Mouse (Mus musculus): ENCODE measurements around the gene Ly6c1. TPM values are rescaled to one million over a fixed set of nuclear protein-coding genes. Genes with fewer than 3 reads are reported as not detected.
"Not testable (repeated sequence)": the region's sequence is repeated elsewhere in the genome, so short reads cannot be mapped to it uniquely, and the experiment has no call there.

Ly6c1 gene
- 2.0 and 2.1 TPM in 2 replicates for polyA plus RNA-seq (2011; ENCODE audit: insufficient read depth, insufficient read length, low read depth, missing spikeins)

DNA sequence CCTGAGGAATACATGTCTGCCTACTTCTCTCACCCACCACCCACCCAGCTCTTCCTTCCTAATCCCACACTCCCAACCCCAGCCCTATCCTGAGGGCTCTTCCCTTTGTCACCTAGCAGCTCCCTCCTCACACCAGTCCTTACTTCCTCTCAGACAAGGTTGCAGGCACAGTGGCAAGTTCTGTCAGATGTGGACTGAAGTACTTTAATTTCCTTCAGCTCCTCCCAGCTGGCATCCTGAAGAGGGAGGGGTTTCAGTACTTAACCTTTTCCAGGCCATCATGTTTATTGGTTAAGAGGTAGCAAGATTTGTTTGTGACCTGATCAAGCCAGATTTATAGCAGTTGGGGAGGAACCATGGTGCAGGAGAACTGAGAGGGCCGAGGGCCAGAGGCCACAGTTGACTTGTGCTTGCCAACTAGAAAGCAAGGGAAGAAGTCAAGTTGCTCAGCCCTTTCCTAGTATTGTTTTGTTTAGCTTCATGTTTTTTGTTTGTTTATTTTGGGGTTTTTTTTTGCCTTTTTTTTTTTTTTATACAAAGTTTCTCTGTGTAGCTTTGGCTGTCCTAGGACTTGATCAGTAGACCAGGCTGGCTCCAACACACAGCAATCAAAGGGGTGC, at the start of gene Ly6c1:
Gene Ly6c1 (minus strand): TSS at position 189 of the 620 bp plus-strand sequence.
- not testable (repeated sequence) for H3K36me3 ChIP-seq (ENCODE audit: control insufficient read depth, insufficient read depth, low read length, poor library complexity, severe bottlenecking); H3K27me3 ChIP-seq (ENCODE audit: control insufficient read depth, insufficient read depth, low read length, poor library complexity, severe bottlenecking); H3K27ac ChIP-seq (ENCODE audit: insufficient read depth, low read length); H3K9me3 ChIP-seq (replicated peaks; ENCODE audit: control insufficient read depth, insufficient read depth, low read length, poor library complexity, severe bottlenecking); H3K4me3 ChIP-seq (ENCODE audit: low read depth, low read length); H3K4me1 ChIP-seq (ENCODE audit: control insufficient read depth, insufficient read depth, low read length); H3K9ac ChIP-seq (ENCODE audit: low read depth, poor library complexity, severe bottlenecking)

- H3K27me3 ChIP-seq (ENCODE audit: control insufficient read depth, insufficient read depth, low read length, poor library complexity, severe bottlenecking); H3K9ac ChIP-seq (ENCODE audit: low read depth, poor library complexity, severe bottlenecking); H3K4me1 ChIP-seq (ENCODE audit: control insufficient read depth, insufficient read depth, low read length); H3K27ac ChIP-seq (ENCODE audit: insufficient read depth, low read length); H3K9me3 ChIP-seq (replicated peaks; ENCODE audit: control insufficient read depth, insufficient read depth, low read length, poor library complexity, severe bottlenecking); H3K36me3 ChIP-seq (ENCODE audit: control insufficient read depth, insufficient read depth, low read length, poor library complexity, severe bottlenecking); H3K4me3 ChIP-seq (ENCODE audit: low read depth, low read length): not testable (repeated sequence)
These were observed 39.4 kb upstream of the Ly6c1 start for GRCm38 (mm10) chr15:75088041-75088440.

DNA sequence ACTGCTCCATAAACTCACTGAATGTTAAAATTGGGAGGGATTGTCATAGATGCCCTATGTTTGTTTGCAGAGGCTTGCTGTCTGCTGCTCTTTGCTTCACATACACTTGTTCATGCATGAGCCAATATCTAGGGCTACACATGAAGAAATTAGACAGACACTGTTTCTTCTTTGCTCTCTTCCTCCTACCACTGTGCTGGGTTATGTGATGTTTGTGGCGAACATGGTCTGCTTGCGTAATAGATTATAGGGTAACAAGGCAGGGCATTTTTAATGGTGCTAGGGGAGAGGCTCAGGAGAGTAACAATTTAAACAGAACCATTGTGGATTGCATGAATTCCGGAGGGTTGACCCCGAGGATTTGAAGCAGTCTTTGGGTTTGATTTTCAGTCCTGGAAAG, 21.3 kb upstream of the Ly6c1 start:
- H3K9me3 ChIP-seq (replicated peaks; ENCODE audit: control insufficient read depth, insufficient read depth, low read length, poor library complexity, severe bottlenecking) = no peaks in the 10 kb centered on the region
- TF ChIP-seq EP300 (IDR thresholded peaks at IDR 0.05; ENCODE audit: insufficient read depth, low read depth, low read length) = no peak
- no peak for TF ChIP-seq POLR2A (IDR thresholded peaks at IDR 0.05; ENCODE audit: insufficient read depth, low read length)
- no peak for TF ChIP-seq CTCF (IDR thresholded peaks at IDR 0.05; ENCODE audit: low read depth, low read length)
- H3K4me1 ChIP-seq (ENCODE audit: control insufficient read depth, insufficient read depth, low read length) = no peaks in the 10 kb centered on the region
- H3K36me3 ChIP-seq (ENCODE audit: control insufficient read depth, insufficient read depth, low read length, poor library complexity, severe bottlenecking) = no peaks in the 10 kb centered on the region
- H3K27ac ChIP-seq (ENCODE audit: insufficient read depth, low read length) = no peak overlapping the region
- H3K4me3 ChIP-seq (ENCODE audit: low read depth, low read length) = no peak overlapping the region
- no peak overlapping the region for H3K9ac ChIP-seq (ENCODE audit: low read depth, poor library complexity, severe bottlenecking)
- no peaks in the 10 kb centered on the region for H3K27me3 ChIP-seq (ENCODE audit: control insufficient read depth, insufficient read depth, low read length, poor library complexity, severe bottlenecking)

GRCm38 (mm10) chr15:75062030-75062574, 13.5 kb upstream of the Ly6c1 start:
- H3K4me3 ChIP-seq (ENCODE audit: low read depth, low read length); H3K9me3 ChIP-seq (replicated peaks; ENCODE audit: control insufficient read depth, insufficient read depth, low read length, poor library complexity, severe bottlenecking); H3K36me3 ChIP-seq (ENCODE audit: control insufficient read depth, insufficient read depth, low read length, poor library complexity, severe bottlenecking); H3K27ac ChIP-seq (ENCODE audit: insufficient read depth, low read length); H3K27me3 ChIP-seq (ENCODE audit: control insufficient read depth, insufficient read depth, low read length, poor library complexity, severe bottlenecking); H3K9ac ChIP-seq (ENCODE audit: low read depth, poor library complexity, severe bottlenecking); H3K4me1 ChIP-seq (ENCODE audit: control insufficient read depth, insufficient read depth, low read length): not testable (repeated sequence)
- peak; percentile 45 for TF ChIP-seq CTCF (IDR thresholded peaks at IDR 0.05; ENCODE audit: low read depth, low read length)

DNA sequence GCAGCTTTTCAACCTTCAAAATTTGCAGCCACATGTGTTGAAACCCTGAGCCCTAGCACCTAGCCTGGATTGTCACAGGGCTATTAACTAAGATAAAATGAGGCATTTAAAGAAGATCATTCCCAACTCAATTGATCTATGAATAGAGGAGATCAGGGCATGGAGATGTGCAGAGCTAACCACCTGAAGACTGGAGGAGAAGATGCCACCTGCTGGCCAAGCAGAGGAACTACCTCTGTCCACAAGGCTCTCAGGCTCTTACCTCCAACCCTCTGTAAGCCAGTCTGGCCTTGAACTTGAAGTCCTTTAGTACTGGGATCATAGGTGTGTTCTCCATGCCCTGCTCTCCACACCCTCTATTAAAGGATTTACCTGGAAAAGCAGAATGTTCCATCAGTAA, 11.9 kb upstream of the Ly6c1 start:
- H3K9ac ChIP-seq (ENCODE audit: low read depth, poor library complexity, severe bottlenecking) = no peak overlapping the region
- no peaks in the 10 kb centered on the region for H3K4me1 ChIP-seq (ENCODE audit: control insufficient read depth, insufficient read depth, low read length)
- no peaks in the 10 kb centered on the region for H3K36me3 ChIP-seq (ENCODE audit: control insufficient read depth, insufficient read depth, low read length, poor library complexity, severe bottlenecking)
- peak; percentile 66 for TF ChIP-seq CTCF (IDR thresholded peaks at IDR 0.05; ENCODE audit: low read depth, low read length)
- no peak for TF ChIP-seq EP300 (IDR thresholded peaks at IDR 0.05; ENCODE audit: insufficient read depth, low read depth, low read length)
- TF ChIP-seq POLR2A (IDR thresholded peaks at IDR 0.05; ENCODE audit: insufficient read depth, low read length) = no peak
- H3K9me3 ChIP-seq (replicated peaks; ENCODE audit: control insufficient read depth, insufficient read depth, low read length, poor library complexity, severe bottlenecking) = no peaks in the 10 kb centered on the region
- H3K27me3 ChIP-seq (ENCODE audit: control insufficient read depth, insufficient read depth, low read length, poor library complexity, severe bottlenecking) = no peaks in the 10 kb centered on the region
- H3K27ac ChIP-seq (ENCODE audit: insufficient read depth, low read length) = no peak overlapping the region
- H3K4me3 ChIP-seq (ENCODE audit: low read depth, low read length) = no peak overlapping the region

DNA sequence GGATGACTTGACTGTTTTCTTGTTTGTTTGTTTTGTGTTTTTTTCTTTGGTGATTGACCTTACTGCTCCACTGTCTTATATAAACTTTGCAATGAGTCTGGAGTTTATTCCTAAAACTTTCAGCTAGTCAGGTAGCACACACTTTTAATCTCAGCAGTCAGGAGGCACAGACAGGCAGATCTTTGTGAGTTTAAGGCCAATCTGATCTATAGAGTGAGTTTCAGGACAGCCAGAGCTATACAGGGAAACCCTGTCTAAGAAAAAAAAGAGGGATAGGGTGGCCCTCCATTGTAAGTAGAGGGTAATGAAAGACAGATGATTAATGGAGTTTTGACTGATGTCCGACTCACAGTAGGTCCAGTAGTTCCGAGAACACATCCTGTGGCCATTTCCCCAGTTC, 7.4 kb upstream of the Ly6c1 start:
- H3K4me3 ChIP-seq (ENCODE audit: low read depth, low read length) = no peak overlapping the region

GRCm38 (mm10) chr15:75055425-75055824, 6.8 kb upstream of the Ly6c1 start:
- not testable (repeated sequence) for H3K9ac ChIP-seq (ENCODE audit: low read depth, poor library complexity, severe bottlenecking); H3K4me3 ChIP-seq (ENCODE audit: low read depth, low read length); H3K27me3 ChIP-seq (ENCODE audit: control insufficient read depth, insufficient read depth, low read length, poor library complexity, severe bottlenecking); H3K27ac ChIP-seq (ENCODE audit: insufficient read depth, low read length); H3K9me3 ChIP-seq (replicated peaks; ENCODE audit: control insufficient read depth, insufficient read depth, low read length, poor library complexity, severe bottlenecking); H3K4me1 ChIP-seq (ENCODE audit: control insufficient read depth, insufficient read depth, low read length); H3K36me3 ChIP-seq (ENCODE audit: control insufficient read depth, insufficient read depth, low read length, poor library complexity, severe bottlenecking)

More for the DNA sequence above, 7.4 kb upstream of the Ly6c1 start:
- H3K27ac ChIP-seq (ENCODE audit: insufficient read depth, low read length) = no peak overlapping the region
- H3K36me3 ChIP-seq (ENCODE audit: control insufficient read depth, insufficient read depth, low read length, poor library complexity, severe bottlenecking) = no peaks in the 10 kb centered on the region
- H3K9me3 ChIP-seq (replicated peaks; ENCODE audit: control insufficient read depth, insufficient read depth, low read length, poor library complexity, severe bottlenecking) = no peaks in the 10 kb centered on the region
- TF ChIP-seq EP300 (IDR thresholded peaks at IDR 0.05; ENCODE audit: insufficient read depth, low read depth, low read length) (no peak), CTCF (IDR thresholded peaks at IDR 0.05; ENCODE audit: low read depth, low read length) (no peak), POLR2A (IDR thresholded peaks at IDR 0.05; ENCODE audit: insufficient read depth, low read length) (no peak)
- no peaks in the 10 kb centered on the region for H3K4me1 ChIP-seq (ENCODE audit: control insufficient read depth, insufficient read depth, low read length)
- H3K27me3 ChIP-seq (ENCODE audit: control insufficient read depth, insufficient read depth, low read length, poor library complexity, severe bottlenecking) = no peaks in the 10 kb centered on the region
- no peak overlapping the region for H3K9ac ChIP-seq (ENCODE audit: low read depth, poor library complexity, severe bottlenecking)

DNA sequence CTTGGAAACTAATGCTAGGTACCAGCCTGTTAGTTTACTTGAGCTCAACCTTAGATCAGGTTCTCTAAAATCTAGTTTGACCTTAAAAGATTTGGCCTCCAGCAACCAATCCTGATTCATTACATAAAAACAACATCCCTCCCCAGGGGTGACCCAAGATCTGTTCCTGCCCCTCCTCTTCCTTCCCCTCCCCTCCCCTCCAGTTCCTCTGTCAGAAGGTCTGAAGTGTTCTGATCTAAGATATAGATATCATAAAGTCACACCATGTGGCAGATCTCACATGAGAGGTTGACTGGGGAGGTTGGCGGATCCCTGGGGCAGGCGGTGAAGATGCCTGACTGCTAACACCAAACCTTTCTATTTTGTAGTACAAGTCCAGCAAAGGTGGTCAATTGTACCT, 3.8 kb upstream of the Ly6c1 start:
- H3K4me1 ChIP-seq (ENCODE audit: control insufficient read depth, insufficient read depth, low read length); H3K9ac ChIP-seq (ENCODE audit: low read depth, poor library complexity, severe bottlenecking); H3K36me3 ChIP-seq (ENCODE audit: control insufficient read depth, insufficient read depth, low read length, poor library complexity, severe bottlenecking); H3K4me3 ChIP-seq (ENCODE audit: low read depth, low read length); H3K27me3 ChIP-seq (ENCODE audit: control insufficient read depth, insufficient read depth, low read length, poor library complexity, severe bottlenecking); H3K27ac ChIP-seq (ENCODE audit: insufficient read depth, low read length); H3K9me3 ChIP-seq (replicated peaks; ENCODE audit: control insufficient read depth, insufficient read depth, low read length, poor library complexity, severe bottlenecking): not testable (repeated sequence)

GRCm38 (mm10) chr15:75051141-75051540, 2.5 kb upstream of the Ly6c1 start:
- H3K4me3 ChIP-seq (ENCODE audit: low read depth, low read length); H3K36me3 ChIP-seq (ENCODE audit: control insufficient read depth, insufficient read depth, low read length, poor library complexity, severe bottlenecking); H3K9ac ChIP-seq (ENCODE audit: low read depth, poor library complexity, severe bottlenecking); H3K27ac ChIP-seq (ENCODE audit: insufficient read depth, low read length); H3K9me3 ChIP-seq (replicated peaks; ENCODE audit: control insufficient read depth, insufficient read depth, low read length, poor library complexity, severe bottlenecking); H3K27me3 ChIP-seq (ENCODE audit: control insufficient read depth, insufficient read depth, low read length, poor library complexity, severe bottlenecking); H3K4me1 ChIP-seq (ENCODE audit: control insufficient read depth, insufficient read depth, low read length): not testable (repeated sequence)
